Mouse (Mus musculus): ENCODE results near the gene Rsph3a. TPM values are rescaled to one million over a fixed set of nuclear protein-coding genes. Genes with fewer than 3 reads are reported as not detected.
"Not testable (repeated sequence)": the region's sequence is repeated elsewhere in the genome, so short reads cannot be mapped to it uniquely, and the experiment has no call there.

Gene Rsph3a
- polyA plus RNA-seq, 1 experiment from 2014 or later: 73.8 TPM

DNA sequence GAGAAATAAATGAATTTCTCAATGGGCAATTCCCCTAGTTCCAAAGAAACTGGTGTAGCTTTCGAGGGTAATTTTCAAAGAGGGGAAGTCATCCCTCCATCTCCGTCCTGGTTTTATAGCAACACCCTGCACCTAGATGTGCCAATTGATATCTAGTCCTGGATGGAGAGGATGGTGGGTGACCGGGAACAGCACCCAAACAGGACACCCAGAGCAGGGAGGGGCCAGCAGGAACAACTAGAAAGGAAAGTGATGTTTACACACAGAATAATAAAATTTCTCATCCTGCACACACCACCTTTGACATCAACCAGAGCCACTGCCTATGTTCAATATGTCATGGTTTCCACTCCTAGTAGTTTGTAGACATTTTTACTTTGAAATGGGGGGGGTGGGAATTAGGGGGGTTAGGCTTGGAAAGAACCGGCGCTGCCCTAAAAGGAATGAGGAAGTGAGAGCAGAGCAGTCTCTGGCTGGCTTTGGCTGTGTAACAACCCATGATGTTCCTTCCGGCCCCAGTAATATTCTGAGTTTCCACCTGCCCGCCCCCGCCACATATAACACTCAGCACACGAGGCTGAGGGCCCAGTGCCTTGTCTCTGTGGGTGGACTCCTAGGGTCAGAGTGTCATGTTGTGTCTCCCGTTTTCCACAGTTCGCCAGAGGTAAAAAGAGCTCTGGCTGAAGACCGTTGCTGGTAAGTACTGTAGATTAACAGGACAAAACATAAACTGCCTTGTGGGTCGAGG is 19.8 kb upstream of the Rsph3a start, which contains the start of gene Tagap:
TSS of gene Tagap (plus strand) at position 588 of the 748 bp plus-strand sequence.
- H3K9ac ChIP-seq (ENCODE audit: low read length): no peak within 1 kb of the TSS
- DNase-seq (ENCODE audit: low spot score) (no peak), ATAC-seq (no peak)
- no peaks in the 10 kb centered on the region for H3K4me1 ChIP-seq (ENCODE audit: control insufficient read depth, insufficient read depth, low read length)
- no peak within 1 kb of the TSS for H3K27ac ChIP-seq (ENCODE audit: low read depth, low read length)
- H3K9me3 ChIP-seq (replicated peaks; ENCODE audit: control insufficient read depth, low read length): no peaks in the 10 kb centered on the region
- 79% methylated on average over 13 of the region's 13 CpGs for WGBS
- H3K27me3 ChIP-seq (replicated peaks; ENCODE audit: control insufficient read depth, insufficient read depth, low read length): no peaks in the 10 kb centered on the region
- H3K4me2 ChIP-seq (ENCODE audit: low read length): no peak within 1 kb of the TSS
- no peak within 1 kb of the TSS for H3K4me3 ChIP-seq (ENCODE audit: low read depth, low read length)
- no peaks in the 10 kb centered on the region for H3K36me3 ChIP-seq (ENCODE audit: control insufficient read depth, insufficient read depth, low read length)

DNA sequence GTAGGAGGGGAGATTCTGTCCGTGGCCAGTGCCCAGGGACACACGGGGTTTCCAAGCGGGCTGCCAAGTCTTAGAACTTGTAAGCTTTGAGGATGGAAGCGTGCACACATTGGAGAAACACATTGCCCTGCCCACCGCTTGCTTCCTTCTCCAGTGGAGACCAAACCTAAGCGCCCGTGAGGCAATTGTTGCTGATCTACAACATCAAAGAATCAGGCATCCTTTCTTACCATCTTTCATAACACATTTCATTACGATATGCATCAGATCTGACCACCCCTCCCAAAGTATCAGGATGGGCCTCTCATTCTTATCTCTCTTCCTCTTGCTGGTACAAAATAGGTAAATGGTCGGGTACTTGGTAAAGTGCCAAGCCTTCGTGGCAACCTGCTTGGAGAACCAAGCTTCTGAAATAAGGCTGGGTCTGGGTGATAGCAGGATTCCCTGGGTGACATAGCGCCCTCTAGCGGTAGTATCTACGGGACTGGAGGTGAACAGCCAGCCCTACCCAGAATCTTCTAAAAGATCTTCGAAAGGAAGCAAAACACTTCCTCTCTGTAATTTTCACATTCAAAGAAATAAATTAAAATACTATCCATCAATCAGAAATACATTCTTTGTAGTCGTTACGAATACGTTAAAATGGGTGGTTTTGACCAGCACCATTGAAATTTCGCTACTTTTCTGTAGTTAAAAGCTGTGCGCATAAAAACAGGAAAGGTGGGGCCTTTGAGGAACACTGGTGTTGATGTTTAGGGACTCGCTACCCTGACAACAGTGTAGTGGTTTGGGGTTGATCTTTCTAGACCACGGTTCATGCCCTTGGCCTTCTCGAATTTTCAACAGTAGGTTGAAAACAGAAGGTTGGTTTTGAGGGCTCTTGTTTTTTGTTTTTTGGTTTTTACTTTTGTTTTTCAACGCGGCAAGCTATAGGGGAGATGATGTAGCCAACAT is 17.6 kb upstream of the Rsph3a start:
- H3K4me3 ChIP-seq (ENCODE audit: low read depth, low read length): no peak overlapping the region
- no peaks in the 10 kb centered on the region for H3K27me3 ChIP-seq (replicated peaks; ENCODE audit: control insufficient read depth, insufficient read depth, low read length)
- H3K4me2 ChIP-seq (ENCODE audit: low read length): no peak overlapping the region
- no peak overlapping the region for H3K27ac ChIP-seq (ENCODE audit: low read depth, low read length)
- no peaks in the 10 kb centered on the region for H3K36me3 ChIP-seq (ENCODE audit: control insufficient read depth, insufficient read depth, low read length)
- H3K9ac ChIP-seq (ENCODE audit: low read length): no peak overlapping the region
- DNase-seq (ENCODE audit: low spot score): peak; percentile 56
- H3K4me1 ChIP-seq (ENCODE audit: control insufficient read depth, insufficient read depth, low read length): no peaks in the 10 kb centered on the region
- ATAC-seq: no peak
- WGBS: 71% methylated on average over 24 of the region's 24 CpGs
- H3K9me3 ChIP-seq (replicated peaks; ENCODE audit: control insufficient read depth, low read length): no peaks in the 10 kb centered on the region

DNA sequence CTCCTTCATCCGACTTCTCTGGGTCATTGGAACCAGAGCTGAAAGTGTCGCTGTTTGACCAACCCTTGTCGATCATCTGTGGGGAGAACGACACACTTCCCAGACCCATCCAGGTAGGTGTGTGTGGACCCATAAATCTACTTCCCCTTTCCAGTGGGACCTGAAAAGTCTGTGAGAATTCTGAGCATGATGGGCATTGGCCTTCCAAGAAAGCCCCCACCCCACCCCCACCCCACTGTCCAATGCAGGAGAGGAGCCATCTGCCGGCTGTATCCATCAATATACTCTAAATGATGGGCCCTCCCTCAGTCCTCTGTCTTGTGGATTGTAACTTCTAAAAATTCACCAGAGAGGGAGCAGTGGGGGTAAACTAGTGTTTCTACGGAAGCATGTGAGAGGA is 16.8 kb upstream of the Rsph3a start:
- no peaks in the 10 kb centered on the region for H3K9me3 ChIP-seq (replicated peaks; ENCODE audit: control insufficient read depth, low read length)
- H3K27ac ChIP-seq (ENCODE audit: low read depth, low read length): no peak overlapping the region
- ATAC-seq (no peak), DNase-seq (ENCODE audit: low spot score) (no peak)
- H3K36me3 ChIP-seq (ENCODE audit: control insufficient read depth, insufficient read depth, low read length): no peaks in the 10 kb centered on the region
- no peak overlapping the region for H3K4me3 ChIP-seq (ENCODE audit: low read depth, low read length)
- WGBS: 87% methylated on average over 6 of the region's 6 CpGs
- no peaks in the 10 kb centered on the region for H3K27me3 ChIP-seq (replicated peaks; ENCODE audit: control insufficient read depth, insufficient read depth, low read length)
- no peak overlapping the region for H3K4me2 ChIP-seq (ENCODE audit: low read length)
- H3K4me1 ChIP-seq (ENCODE audit: control insufficient read depth, insufficient read depth, low read length): no peaks in the 10 kb centered on the region
- H3K9ac ChIP-seq (ENCODE audit: low read length): no peak overlapping the region

DNA sequence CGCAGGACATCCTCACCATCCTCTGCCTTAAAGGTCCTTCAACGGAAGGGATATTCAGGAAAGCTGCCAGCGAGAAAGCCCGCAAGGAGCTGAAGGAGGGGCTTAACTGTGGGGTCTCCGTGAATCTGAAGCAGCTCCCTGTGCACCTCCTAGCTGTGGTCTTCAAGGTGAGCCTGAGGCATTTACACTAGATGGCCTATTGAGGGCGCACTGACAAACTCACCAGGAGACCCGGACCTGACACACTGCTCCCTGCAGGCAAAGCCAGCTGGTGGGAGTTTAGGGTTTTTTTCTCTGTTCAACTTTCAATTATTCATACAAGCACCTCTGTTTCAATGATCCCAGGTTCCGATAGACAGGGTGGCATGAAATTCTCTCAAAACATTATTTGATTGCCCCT is 16.1 kb upstream of the Rsph3a start:
- no peak for DNase-seq (ENCODE audit: low spot score)

GRCm38 (mm10) chr17:7931096-7931990 is 14.1 kb upstream of the Rsph3a start:
- Histone ChIP-seq H3K9me3 (replicated peaks; ENCODE audit: control insufficient read depth, low read length) (no peaks in the 10 kb centered on the region), H3K36me3 (ENCODE audit: control insufficient read depth, insufficient read depth, low read length) (no peaks in the 10 kb centered on the region), H3K9ac (ENCODE audit: low read length) (no peak overlapping the region), H3K27me3 (replicated peaks; ENCODE audit: control insufficient read depth, insufficient read depth, low read length) (no peaks in the 10 kb centered on the region), H3K4me2 (ENCODE audit: low read length) (no peak overlapping the region), H3K4me3 (ENCODE audit: low read depth, low read length) (no peak overlapping the region), H3K4me1 (ENCODE audit: control insufficient read depth, insufficient read depth, low read length) (no peaks in the 10 kb centered on the region), H3K27ac (ENCODE audit: low read depth, low read length) (no peak overlapping the region)
- DNase-seq (ENCODE audit: low spot score): peak; percentile 12
- no peak for ATAC-seq
- 82% methylated on average over 13 of the region's 13 CpGs for WGBS

More for the DNA sequence above, 16.1 kb upstream of the Rsph3a start:
- WGBS: 30% methylated on average over 8 of the region's 8 CpGs
- H3K27ac ChIP-seq (ENCODE audit: low read depth, low read length): no peak overlapping the region
- H3K27me3 ChIP-seq (replicated peaks; ENCODE audit: control insufficient read depth, insufficient read depth, low read length): no peaks in the 10 kb centered on the region
- H3K36me3 ChIP-seq (ENCODE audit: control insufficient read depth, insufficient read depth, low read length): no peaks in the 10 kb centered on the region
- H3K9me3 ChIP-seq (replicated peaks; ENCODE audit: control insufficient read depth, low read length): no peaks in the 10 kb centered on the region
- no peak overlapping the region for H3K4me3 ChIP-seq (ENCODE audit: low read depth, low read length)
- H3K9ac ChIP-seq (ENCODE audit: low read length): no peak overlapping the region
- no peaks in the 10 kb centered on the region for H3K4me1 ChIP-seq (ENCODE audit: control insufficient read depth, insufficient read depth, low read length)
- no peak for ATAC-seq
- no peak overlapping the region for H3K4me2 ChIP-seq (ENCODE audit: low read length)

- not testable (repeated sequence) for H3K27me3 ChIP-seq (replicated peaks; ENCODE audit: control insufficient read depth, insufficient read depth, low read length); H3K4me2 ChIP-seq (ENCODE audit: low read length); H3K4me3 ChIP-seq (ENCODE audit: low read depth, low read length); H3K36me3 ChIP-seq (ENCODE audit: control insufficient read depth, insufficient read depth, low read length); H3K9ac ChIP-seq (ENCODE audit: low read length); H3K4me1 ChIP-seq (ENCODE audit: control insufficient read depth, insufficient read depth, low read length); ATAC-seq; H3K9me3 ChIP-seq (replicated peaks; ENCODE audit: control insufficient read depth, low read length); DNase-seq (ENCODE audit: low spot score); H3K27ac ChIP-seq (ENCODE audit: low read depth, low read length)
- 89% methylated on average over 6 of the region's 8 CpGs for WGBS
These were observed 13.3 kb upstream of the Rsph3a start for GRCm38 (mm10) chr17:7932121-7932520.

DNA sequence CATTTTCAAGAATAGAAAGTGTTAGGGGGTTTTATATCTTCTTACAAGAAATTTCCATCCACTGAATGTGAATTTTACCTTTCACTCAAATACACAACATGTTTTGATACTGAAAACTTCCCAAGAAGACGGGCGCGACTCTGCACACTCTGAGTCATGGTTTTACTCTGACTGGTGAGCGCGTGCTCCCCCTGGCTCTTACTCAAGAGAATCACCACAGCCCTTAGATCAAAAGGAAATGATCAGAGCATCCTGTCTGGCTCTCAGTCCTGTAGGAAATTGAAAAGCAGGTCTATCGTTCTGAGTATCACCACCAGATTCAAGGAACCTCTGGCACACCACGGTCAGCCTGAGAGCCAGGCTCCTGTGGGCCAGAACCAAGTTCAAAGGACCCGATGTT is 5.8 kb upstream of the Rsph3a start:
- Histone ChIP-seq H3K4me3 (ENCODE audit: low read depth, low read length) (no peak overlapping the region), H3K4me2 (ENCODE audit: low read length) (no peak overlapping the region), H3K36me3 (ENCODE audit: control insufficient read depth, insufficient read depth, low read length) (no peaks in the 10 kb centered on the region), H3K9ac (ENCODE audit: low read length) (no peak overlapping the region), H3K9me3 (replicated peaks; ENCODE audit: control insufficient read depth, low read length) (no peaks in the 10 kb centered on the region), H3K27ac (ENCODE audit: low read depth, low read length) (no peak overlapping the region), H3K27me3 (replicated peaks; ENCODE audit: control insufficient read depth, insufficient read depth, low read length) (no peaks in the 10 kb centered on the region), H3K4me1 (ENCODE audit: control insufficient read depth, insufficient read depth, low read length) (no peaks in the 10 kb centered on the region)
- no peak for ATAC-seq
- peak; percentile 33 for DNase-seq (ENCODE audit: low spot score)
- 72% methylated on average over 8 of the region's 8 CpGs for WGBS

- not testable (repeated sequence) for H3K9me3 ChIP-seq (replicated peaks; ENCODE audit: control insufficient read depth, low read length); H3K36me3 ChIP-seq (ENCODE audit: control insufficient read depth, insufficient read depth, low read length); DNase-seq (ENCODE audit: low spot score); H3K27me3 ChIP-seq (replicated peaks; ENCODE audit: control insufficient read depth, insufficient read depth, low read length); H3K4me1 ChIP-seq (ENCODE audit: control insufficient read depth, insufficient read depth, low read length); ATAC-seq
- Histone ChIP-seq H3K4me3 (ENCODE audit: low read depth, low read length) (peak overlapping the region; percentile 48), H3K4me2 (ENCODE audit: low read length) (peak overlapping the region; percentile 55), H3K27ac (ENCODE audit: low read depth, low read length) (0 out of 2 replicates have a peak overlapping the region, but pooled peaks have one; percentile 78), H3K9ac (ENCODE audit: low read length) (peak overlapping the region; percentile 65)
- WGBS: 1% methylated on average over 15 of the region's 27 CpGs
These were observed 726 bp downstream of the Rsph3a start for GRCm38 (mm10) chr17:7946053-7946627.

All from forebrain, embryonic 14.5 days (tissue).